Mouse (Mus musculus): ENCODE results near the gene Slc2a4. TPM values are rescaled to one million over a fixed set of nuclear protein-coding genes. Genes with fewer than 3 reads are reported as not detected.

The Slc2a4 gene
- polyA plus RNA-seq, 1 experiment from 2014 or later, result 3.1 TPM

GRCm38 (mm10) chr11:69915667-69916627 is 32.0 kb downstream of the Slc2a4 start:
- 77% methylated on average over 5 of the region's 5 CpGs for WGBS
- H3K4me3 ChIP-seq (ENCODE audit: low read depth, low read length), result no peak overlapping the region
- ATAC-seq, result no peak
- peaks cover 41% of the 10 kb centered on the region for H3K4me1 ChIP-seq (ENCODE audit: control insufficient read depth, insufficient read depth, low read length)
- H3K27ac ChIP-seq (ENCODE audit: low read length), result no peak overlapping the region
- H3K36me3 ChIP-seq (ENCODE audit: control insufficient read depth, insufficient read depth, low read length), result peaks cover 34% of the 10 kb centered on the region
- H3K4me2 ChIP-seq (ENCODE audit: low read length), result no peak overlapping the region
- H3K9me3 ChIP-seq (replicated peaks; ENCODE audit: control insufficient read depth, low read length, poor library complexity, severe bottlenecking), result no peaks in the 10 kb centered on the region
- no peak overlapping the region for H3K9ac ChIP-seq (ENCODE audit: low read depth, low read length)
- no peaks in the 10 kb centered on the region for H3K27me3 ChIP-seq (ENCODE audit: control insufficient read depth, insufficient read depth, low read depth, low read length)

DNA sequence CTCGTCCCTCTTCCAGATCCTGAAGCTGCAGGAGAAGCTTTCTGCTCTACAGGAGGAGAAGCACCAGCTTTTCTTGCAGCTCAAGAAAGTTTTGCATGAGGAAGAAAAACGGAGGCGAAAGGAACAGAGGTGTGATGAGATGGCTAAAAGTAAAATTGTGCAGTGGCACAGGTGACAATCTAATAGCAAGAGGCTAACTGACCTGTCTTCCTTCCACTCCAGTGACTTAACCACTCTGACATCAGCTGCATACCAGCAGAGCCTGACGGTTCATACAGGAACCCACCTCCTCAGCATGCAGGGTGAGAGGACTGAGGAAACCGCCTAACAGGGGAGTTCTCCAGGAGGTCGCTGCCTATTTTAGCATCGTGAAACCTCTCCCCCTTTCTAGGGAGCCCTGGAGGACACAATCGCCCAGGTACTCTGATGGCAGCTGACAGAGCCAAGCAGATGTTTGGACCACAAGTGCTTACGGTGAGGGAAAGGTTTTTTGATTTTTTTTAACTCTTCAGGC is 33.0 kb downstream of the Slc2a4 start:
- no peaks in the 10 kb centered on the region for H3K27me3 ChIP-seq (ENCODE audit: control insufficient read depth, insufficient read depth, low read depth, low read length)
- H3K9ac ChIP-seq (ENCODE audit: low read depth, low read length), result 0 out of 2 replicates have a peak overlapping the region, but pooled peaks have one; percentile 85
- 37% methylated on average over 9 of the region's 9 CpGs for WGBS
- H3K4me1 ChIP-seq (ENCODE audit: control insufficient read depth, insufficient read depth, low read length), result peaks cover 37% of the 10 kb centered on the region
- peak overlapping the region; percentile 97 for H3K4me2 ChIP-seq (ENCODE audit: low read length)
- ATAC-seq, result no peak
- H3K4me3 ChIP-seq (ENCODE audit: low read depth, low read length), result peak overlapping the region; percentile 80
- peaks cover 37% of the 10 kb centered on the region for H3K36me3 ChIP-seq (ENCODE audit: control insufficient read depth, insufficient read depth, low read length)
- no peaks in the 10 kb centered on the region for H3K9me3 ChIP-seq (replicated peaks; ENCODE audit: control insufficient read depth, low read length, poor library complexity, severe bottlenecking)
- no peak overlapping the region for H3K27ac ChIP-seq (ENCODE audit: low read length)

DNA sequence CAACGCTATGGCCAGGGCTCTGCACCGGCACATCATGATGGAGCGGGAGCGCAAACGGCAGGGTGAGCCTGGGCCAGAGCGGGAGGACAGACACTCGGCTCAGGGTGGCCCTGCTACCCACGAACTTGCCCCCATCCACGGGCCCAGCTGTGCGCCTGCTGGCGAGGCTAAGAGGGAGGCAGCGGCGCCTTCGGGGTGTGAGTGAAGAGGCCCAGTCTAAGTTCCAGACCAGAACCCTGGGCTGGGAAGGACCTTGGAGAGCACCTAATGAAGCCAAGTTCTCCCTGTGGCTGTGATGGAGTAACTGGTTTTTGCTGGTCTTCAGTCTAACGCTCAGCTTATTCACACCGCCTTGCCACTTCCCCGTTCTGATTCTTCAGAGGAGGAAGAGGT is 33.6 kb downstream of the Slc2a4 start:
- Histone ChIP-seq H3K27ac (ENCODE audit: low read length) (peak overlapping the region; percentile 92), H3K4me1 (ENCODE audit: control insufficient read depth, insufficient read depth, low read length) (peaks cover 31% of the 10 kb centered on the region), H3K4me3 (ENCODE audit: low read depth, low read length) (peak overlapping the region; percentile 80), H3K9ac (ENCODE audit: low read depth, low read length) (peak overlapping the region; percentile 85), H3K27me3 (ENCODE audit: control insufficient read depth, insufficient read depth, low read depth, low read length) (no peaks in the 10 kb centered on the region), H3K36me3 (ENCODE audit: control insufficient read depth, insufficient read depth, low read length) (peaks cover 40% of the 10 kb centered on the region), H3K4me2 (ENCODE audit: low read length) (peak overlapping the region; percentile 97), H3K9me3 (replicated peaks; ENCODE audit: control insufficient read depth, low read length, poor library complexity, severe bottlenecking) (no peaks in the 10 kb centered on the region)
- WGBS, result 2% methylated on average over 17 of the region's 17 CpGs
- ATAC-seq, result no peak; the same call in 1 of the 2 replicates

DNA sequence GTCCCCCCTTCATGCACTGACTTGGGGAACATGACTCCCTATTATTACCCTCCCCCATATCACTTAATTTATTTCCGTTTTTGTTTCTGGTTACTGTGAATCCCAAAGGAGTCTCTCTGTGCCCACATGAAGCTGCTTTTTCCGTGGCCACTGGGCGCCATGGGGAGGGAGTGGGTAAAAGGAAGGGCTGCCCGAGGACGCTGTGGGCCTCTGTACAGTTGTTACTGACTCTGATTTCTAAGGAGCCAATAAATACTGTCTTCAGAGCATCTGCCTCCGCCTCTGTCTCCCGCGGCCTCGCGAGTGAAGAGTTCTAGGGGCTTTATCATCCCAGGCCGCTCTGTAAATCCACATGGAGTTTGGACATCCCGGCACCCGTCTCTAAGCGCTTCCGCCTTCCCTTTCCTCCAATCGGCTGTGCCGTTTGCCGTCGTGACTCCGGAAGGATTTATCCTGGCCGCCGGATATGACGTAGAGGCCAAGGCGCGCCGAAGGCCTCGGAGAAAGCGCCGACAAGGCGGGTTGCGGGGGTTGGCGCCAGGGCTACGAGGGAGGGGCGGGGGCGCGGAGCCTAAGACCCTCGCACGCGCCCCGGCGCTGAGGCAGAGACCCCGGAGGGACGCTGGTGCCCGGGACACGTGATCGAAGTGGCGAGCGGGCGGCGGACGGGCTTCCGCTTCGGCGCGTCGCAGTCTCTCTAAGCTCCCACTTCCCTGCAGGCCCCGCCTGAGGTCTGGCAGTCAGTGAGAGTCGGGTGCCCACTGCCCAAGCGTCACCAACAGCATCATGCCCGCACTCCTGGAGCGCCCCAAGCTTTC is 34.2 kb downstream of the Slc2a4 start, which contains the start of gene Gps2:
Gene Gps2 (plus strand): TSS at position 335 of the 818 bp plus-strand sequence.
- 3% methylated on average over 55 of the region's 61 CpGs for WGBS
- peak; percentile 88 for ATAC-seq
- Histone ChIP-seq H3K27ac (ENCODE audit: low read length) (peak within 1 kb of the TSS; percentile 92), H3K9me3 (replicated peaks; ENCODE audit: control insufficient read depth, low read length, poor library complexity, severe bottlenecking) (no peaks in the 10 kb centered on the region), H3K36me3 (ENCODE audit: control insufficient read depth, insufficient read depth, low read length) (peaks cover 40% of the 10 kb centered on the region), H3K4me2 (ENCODE audit: low read length) (peak within 1 kb of the TSS; percentile 97), H3K9ac (ENCODE audit: low read depth, low read length) (peak within 1 kb of the TSS; percentile 85), H3K4me1 (ENCODE audit: control insufficient read depth, insufficient read depth, low read length) (peaks cover 25% of the 10 kb centered on the region), H3K4me3 (ENCODE audit: low read depth, low read length) (peak within 1 kb of the TSS; percentile 80), H3K27me3 (ENCODE audit: control insufficient read depth, insufficient read depth, low read depth, low read length) (no peaks in the 10 kb centered on the region)

- Histone ChIP-seq H3K4me1 (ENCODE audit: control insufficient read depth, insufficient read depth, low read length) (peaks cover 24% of the 10 kb centered on the region), H3K9me3 (replicated peaks; ENCODE audit: control insufficient read depth, low read length, poor library complexity, severe bottlenecking) (no peaks in the 10 kb centered on the region), H3K36me3 (ENCODE audit: control insufficient read depth, insufficient read depth, low read length) (peaks cover 46% of the 10 kb centered on the region), H3K27ac (ENCODE audit: low read length) (no peak overlapping the region; the same call in 1 of the 2 replicates), H3K27me3 (ENCODE audit: control insufficient read depth, insufficient read depth, low read depth, low read length) (no peaks in the 10 kb centered on the region), H3K4me2 (ENCODE audit: low read length) (peak overlapping the region; percentile 68), H3K4me3 (ENCODE audit: low read depth, low read length) (peak overlapping the region; percentile 80; the same call in 1 of the 2 replicates), H3K9ac (ENCODE audit: low read depth, low read length) (0 out of 2 replicates have a peak overlapping the region, but pooled peaks have one; percentile 43)
- peak; percentile 32; the same call in 1 of the 2 replicates for ATAC-seq
- WGBS, result 78% methylated on average over 15 of the region's 15 CpGs
Measured at GRCm38 (mm10) chr11:69912716-69913530, 35.1 kb downstream of the Slc2a4 start.

DNA sequence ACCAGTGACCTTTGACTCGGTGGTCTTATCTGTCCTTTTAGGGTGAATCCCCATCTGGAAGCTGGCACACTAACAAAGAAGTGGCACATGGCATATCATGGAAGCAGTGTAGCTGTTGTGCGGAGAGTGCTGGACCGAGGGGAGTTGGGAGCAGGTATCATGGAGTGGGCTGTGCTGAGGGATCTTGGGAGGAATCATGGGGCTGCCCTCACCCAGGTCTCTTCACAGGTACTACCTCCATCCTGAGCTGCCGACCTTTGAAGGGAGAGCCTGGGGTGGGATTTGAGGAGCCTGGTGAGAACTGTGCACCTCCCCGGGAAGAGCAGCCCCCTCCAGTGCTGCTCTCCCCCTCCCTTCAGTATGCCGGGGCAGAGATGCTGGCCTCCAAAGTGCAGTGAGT is 36.3 kb downstream of the Slc2a4 start:
- 87% methylated on average over 6 of the region's 6 CpGs for WGBS
- Histone ChIP-seq H3K4me1 (ENCODE audit: control insufficient read depth, insufficient read depth, low read length) (peaks cover 24% of the 10 kb centered on the region), H3K4me3 (ENCODE audit: low read depth, low read length) (no peak overlapping the region), H3K9me3 (replicated peaks; ENCODE audit: control insufficient read depth, low read length, poor library complexity, severe bottlenecking) (no peaks in the 10 kb centered on the region), H3K36me3 (ENCODE audit: control insufficient read depth, insufficient read depth, low read length) (peaks cover 47% of the 10 kb centered on the region), H3K4me2 (ENCODE audit: low read length) (no peak overlapping the region), H3K27ac (ENCODE audit: low read length) (no peak overlapping the region), H3K27me3 (ENCODE audit: control insufficient read depth, insufficient read depth, low read depth, low read length) (no peaks in the 10 kb centered on the region), H3K9ac (ENCODE audit: low read depth, low read length) (no peak overlapping the region)
- no peak for ATAC-seq

GRCm38 (mm10) chr11:69910781-69911560 is 37.0 kb downstream of the Slc2a4 start:
- H3K9me3 ChIP-seq (replicated peaks; ENCODE audit: control insufficient read depth, low read length, poor library complexity, severe bottlenecking), result no peaks in the 10 kb centered on the region
- ATAC-seq, result no peak
- no peak overlapping the region for H3K4me2 ChIP-seq (ENCODE audit: low read length)
- no peaks in the 10 kb centered on the region for H3K27me3 ChIP-seq (ENCODE audit: control insufficient read depth, insufficient read depth, low read depth, low read length)
- WGBS, result 94% methylated on average over 17 of the region's 17 CpGs
- peaks cover 52% of the 10 kb centered on the region for H3K36me3 ChIP-seq (ENCODE audit: control insufficient read depth, insufficient read depth, low read length)
- H3K9ac ChIP-seq (ENCODE audit: low read depth, low read length), result no peak overlapping the region
- no peak overlapping the region for H3K27ac ChIP-seq (ENCODE audit: low read length)
- H3K4me3 ChIP-seq (ENCODE audit: low read depth, low read length), result no peak overlapping the region
- peaks cover 23% of the 10 kb centered on the region for H3K4me1 ChIP-seq (ENCODE audit: control insufficient read depth, insufficient read depth, low read length)
